Mouse (Mus musculus): ENCODE results near the gene Atp5h. TPM values are rescaled to one million over a fixed set of nuclear protein-coding genes. Genes with fewer than 3 reads are reported as not detected.
"Not testable (repeated sequence)": the region's sequence is repeated elsewhere in the genome, so short reads cannot be mapped to it uniquely, and the experiment has no call there.

The Atp5h gene
- polyA plus RNA-seq, 1 experiment from 2014 or later: 961 TPM

DNA sequence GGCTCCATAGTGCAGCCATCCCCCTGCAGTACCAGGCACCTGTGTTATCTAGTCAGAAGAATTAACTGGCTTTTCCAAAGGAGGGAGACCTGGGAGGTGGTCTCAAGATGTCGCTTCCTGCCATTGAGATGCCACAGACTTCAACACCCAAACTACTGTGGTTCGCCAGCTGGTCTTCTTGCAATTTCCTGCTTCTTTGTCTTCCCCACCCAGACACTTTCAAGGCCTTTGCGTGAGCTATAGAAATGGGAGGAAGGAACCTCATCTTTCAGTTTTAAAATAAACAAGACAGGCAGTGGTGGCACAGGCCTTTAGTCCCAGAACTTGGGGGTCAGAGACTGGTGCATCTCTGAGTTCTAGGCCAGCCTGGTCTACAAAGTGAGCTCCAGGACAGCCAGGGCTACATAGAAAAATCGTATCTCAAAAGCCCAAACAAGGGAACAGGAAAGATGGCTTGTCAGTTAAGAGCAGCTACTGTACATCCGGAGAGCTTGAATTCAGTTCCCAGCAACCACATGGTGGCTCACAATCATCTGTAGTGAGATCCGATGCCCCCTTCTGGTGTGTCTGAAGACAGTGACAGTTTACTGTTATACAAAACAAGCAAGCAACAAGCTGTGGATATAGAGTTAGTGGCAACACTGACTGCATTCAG lies 11.4 kb downstream of the Atp5h start:
- H3K4me1 ChIP-seq (replicated peaks): peaks cover 76% of the 10 kb centered on the region
- no peak for DNase-seq (ENCODE audit: low spot score)

GRCm38 (mm10) chr11:115406858-115407401 lies 12.8 kb downstream of the Atp5h start:
- no peak for DNase-seq (ENCODE audit: low spot score)
- no peak overlapping the region for H3K4me3 ChIP-seq
- H3K36me3 ChIP-seq: peaks cover 62% of the 10 kb centered on the region
- H3K9me3 ChIP-seq: no peaks in the 10 kb centered on the region
- 95% methylated on average over 17 of the region's 17 CpGs for WGBS
- peaks cover 71% of the 10 kb centered on the region for H3K4me1 ChIP-seq (replicated peaks)
- H3K27me3 ChIP-seq (ENCODE audit: insufficient read depth, poor library complexity, severe bottlenecking): no peaks in the 10 kb centered on the region
- no peak overlapping the region for H3K27ac ChIP-seq

More for the DNA sequence above, 11.4 kb downstream of the Atp5h start:
- peak overlapping the region; percentile 94 for H3K27ac ChIP-seq
- H3K36me3 ChIP-seq: peaks cover 62% of the 10 kb centered on the region
- WGBS: 84% methylated on average over 6 of the region's 6 CpGs
- no peaks in the 10 kb centered on the region for H3K9me3 ChIP-seq
- no peaks in the 10 kb centered on the region for H3K27me3 ChIP-seq (ENCODE audit: insufficient read depth, poor library complexity, severe bottlenecking)
- peak overlapping the region; percentile 25; the same call in 1 of the 2 replicates for H3K4me3 ChIP-seq

GRCm38 (mm10) chr11:115405723-115406122 lies 14.0 kb downstream of the Atp5h start:
- Histone ChIP-seq H3K4me1 (replicated peaks) (peaks cover 65% of the 10 kb centered on the region), H3K27me3 (ENCODE audit: insufficient read depth, poor library complexity, severe bottlenecking) (no peaks in the 10 kb centered on the region), H3K9me3 (no peaks in the 10 kb centered on the region), H3K36me3 (peaks cover 53% of the 10 kb centered on the region), H3K4me3 (peak overlapping the region; percentile 23; the same call in 1 of the 2 replicates), H3K27ac (no peak overlapping the region)
- WGBS: 98% methylated on average over 6 of the region's 6 CpGs
- no peak for DNase-seq (ENCODE audit: low spot score)

DNA sequence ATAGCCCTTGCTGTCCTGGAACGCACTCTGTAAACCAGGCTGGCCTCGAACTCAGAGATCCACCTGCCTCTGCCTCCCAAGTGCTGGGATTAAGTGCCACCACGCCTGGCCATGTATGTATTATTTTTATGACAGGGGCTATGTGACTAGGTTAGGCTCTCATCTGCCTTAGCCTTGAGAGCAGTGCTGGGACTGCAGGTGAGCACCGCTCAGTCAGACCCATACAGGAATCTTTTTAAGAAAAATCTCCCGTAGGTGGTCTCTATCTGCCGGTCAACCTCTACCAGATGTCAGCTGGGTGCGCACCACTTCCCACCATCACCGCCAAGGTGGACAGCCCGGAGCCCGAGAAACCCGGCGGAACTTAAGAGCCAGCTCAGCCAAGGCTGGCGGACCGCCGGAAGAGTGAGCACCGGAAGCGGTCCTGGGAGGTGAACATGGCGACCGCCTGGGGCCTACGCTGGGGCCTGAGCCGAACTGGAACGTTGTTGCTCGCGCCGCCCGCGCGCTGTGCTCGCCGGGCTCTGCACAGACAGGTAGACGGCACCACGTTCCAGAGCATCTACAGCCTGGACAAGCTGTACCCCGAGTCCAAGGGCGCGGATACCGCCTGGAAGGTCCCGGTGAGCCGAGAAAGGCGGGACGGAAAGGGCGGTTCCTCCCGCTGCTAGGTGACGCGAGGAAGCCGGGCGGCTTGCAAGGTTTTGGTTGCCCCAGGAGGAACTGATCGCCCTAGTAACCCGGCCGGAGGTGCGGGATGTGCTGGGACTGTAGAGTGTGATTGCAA lies 16.2 kb downstream of the Atp5h start, which contains the start of gene Mrpl58:
Gene Mrpl58 (plus strand): TSS at position 415 of the 787 bp plus-strand sequence.
- no peaks in the 10 kb centered on the region for H3K9me3 ChIP-seq
- peak within 1 kb of the TSS; percentile 93 for H3K4me3 ChIP-seq
- peaks cover 44% of the 10 kb centered on the region for H3K4me1 ChIP-seq (replicated peaks)
- H3K27me3 ChIP-seq (ENCODE audit: insufficient read depth, poor library complexity, severe bottlenecking): no peaks in the 10 kb centered on the region
- peak; percentile 89 for DNase-seq (ENCODE audit: low spot score)
- H3K36me3 ChIP-seq: peaks cover 32% of the 10 kb centered on the region
- H3K27ac ChIP-seq: peak within 1 kb of the TSS; percentile 98
- WGBS: 3% methylated on average over 50 of the region's 50 CpGs

DNA sequence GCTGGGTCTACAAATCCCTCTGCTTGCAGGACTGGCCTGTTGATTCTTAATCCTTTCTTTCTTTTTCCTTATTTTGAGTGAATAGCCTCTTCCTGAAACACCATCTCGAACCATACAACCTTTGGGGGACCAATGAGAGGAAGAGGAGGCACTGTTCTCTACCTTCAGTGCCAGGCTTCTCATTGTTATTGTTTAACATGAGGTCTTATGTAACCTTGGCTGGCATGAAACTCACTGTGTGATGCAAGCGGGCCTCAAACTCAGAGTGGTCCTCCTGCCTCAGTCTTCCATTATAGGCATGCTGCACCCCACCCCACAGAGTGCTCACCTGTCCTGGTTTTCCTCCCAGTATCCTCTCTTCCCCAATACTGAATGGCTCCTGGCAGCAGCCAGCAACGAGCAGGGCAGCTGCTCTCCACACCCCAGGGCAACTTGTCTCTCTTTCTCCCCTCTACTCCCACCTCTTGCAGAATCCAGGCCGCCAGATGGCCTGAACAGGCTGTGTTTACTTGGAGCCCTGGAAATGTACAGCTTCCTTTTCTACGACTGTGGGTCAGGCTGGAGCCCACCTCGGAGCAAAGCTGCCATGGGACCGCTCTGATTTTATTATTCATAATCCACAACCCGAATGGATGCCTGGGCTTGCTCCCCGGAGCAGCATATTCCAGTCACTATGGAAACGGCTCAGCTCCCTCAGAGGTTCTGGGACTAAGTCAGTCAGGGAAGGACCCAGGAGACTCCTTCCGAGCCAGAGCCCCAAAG lies 19.0 kb downstream of the Atp5h start:
- H3K36me3 ChIP-seq: peaks cover 15% of the 10 kb centered on the region
- H3K27ac ChIP-seq: no peak overlapping the region
- peaks cover 32% of the 10 kb centered on the region for H3K4me1 ChIP-seq (replicated peaks)
- WGBS: 52% methylated on average over 11 of the region's 11 CpGs
- H3K4me3 ChIP-seq: 0 out of 2 replicates have a peak overlapping the region, but pooled peaks have one; percentile 1
- H3K9me3 ChIP-seq: no peaks in the 10 kb centered on the region
- DNase-seq (ENCODE audit: low spot score): no peak
- no peaks in the 10 kb centered on the region for H3K27me3 ChIP-seq (ENCODE audit: insufficient read depth, poor library complexity, severe bottlenecking)

DNA sequence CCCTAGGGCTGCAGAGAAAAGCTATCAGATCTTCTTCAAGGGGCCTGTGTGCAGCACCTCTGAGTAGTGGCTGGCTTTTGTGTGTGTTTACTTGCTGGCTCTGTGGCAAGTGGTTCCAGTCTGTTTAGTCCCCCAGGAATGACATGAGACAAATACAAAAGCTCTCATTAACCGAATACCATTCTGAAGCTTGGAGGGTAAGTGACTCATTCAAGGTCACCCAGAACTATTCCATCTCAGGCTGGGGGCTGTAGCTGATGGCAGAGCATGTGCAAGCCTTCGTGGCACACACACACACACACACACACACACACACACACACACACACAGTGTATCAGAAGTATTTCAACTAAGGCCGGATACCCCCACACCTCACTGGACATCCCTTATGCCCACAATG lies 19.6 kb downstream of the Atp5h start:
- DNase-seq (ENCODE audit: low spot score): no peak
- Histone ChIP-seq H3K4me3 (no peak overlapping the region), H3K27me3 (ENCODE audit: insufficient read depth, poor library complexity, severe bottlenecking) (no peaks in the 10 kb centered on the region), H3K9me3 (no peaks in the 10 kb centered on the region), H3K4me1 (replicated peaks) (peaks cover 25% of the 10 kb centered on the region), H3K27ac (no peak overlapping the region), H3K36me3 (peaks cover 17% of the 10 kb centered on the region)
- 76% methylated on average over 3 of the region's 3 CpGs for WGBS

DNA sequence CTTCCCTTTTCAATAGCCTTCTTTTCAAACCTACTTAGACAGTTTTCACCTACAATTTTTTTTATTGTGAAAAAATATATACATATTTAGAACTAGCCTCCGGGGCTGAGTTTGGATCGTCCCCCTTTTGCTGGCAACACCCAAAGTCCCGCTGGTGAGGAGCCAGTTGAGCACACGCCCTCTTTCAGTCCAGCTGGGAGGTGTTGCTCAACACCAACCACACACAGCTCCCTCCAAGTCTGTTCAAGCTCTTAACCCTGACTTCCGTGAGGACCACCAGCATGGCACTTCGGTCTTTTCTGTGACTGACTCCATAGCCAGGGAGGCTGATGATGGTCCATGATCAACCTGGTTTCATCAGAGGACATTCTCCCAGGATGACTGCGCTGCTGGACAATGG lies 21.7 kb downstream of the Atp5h start:
- peaks cover 6% of the 10 kb centered on the region; the same call in 1 of the 2 replicates for H3K27me3 ChIP-seq (ENCODE audit: insufficient read depth, poor library complexity, severe bottlenecking)
- H3K4me1 ChIP-seq (replicated peaks): peaks cover 8% of the 10 kb centered on the region
- H3K4me3 ChIP-seq: no peak overlapping the region
- 84% methylated on average over 7 of the region's 7 CpGs for WGBS
- H3K27ac ChIP-seq: no peak overlapping the region
- H3K9me3 ChIP-seq: no peaks in the 10 kb centered on the region
- H3K36me3 ChIP-seq: peaks cover 37% of the 10 kb centered on the region
- DNase-seq (ENCODE audit: low spot score): no peak

DNA sequence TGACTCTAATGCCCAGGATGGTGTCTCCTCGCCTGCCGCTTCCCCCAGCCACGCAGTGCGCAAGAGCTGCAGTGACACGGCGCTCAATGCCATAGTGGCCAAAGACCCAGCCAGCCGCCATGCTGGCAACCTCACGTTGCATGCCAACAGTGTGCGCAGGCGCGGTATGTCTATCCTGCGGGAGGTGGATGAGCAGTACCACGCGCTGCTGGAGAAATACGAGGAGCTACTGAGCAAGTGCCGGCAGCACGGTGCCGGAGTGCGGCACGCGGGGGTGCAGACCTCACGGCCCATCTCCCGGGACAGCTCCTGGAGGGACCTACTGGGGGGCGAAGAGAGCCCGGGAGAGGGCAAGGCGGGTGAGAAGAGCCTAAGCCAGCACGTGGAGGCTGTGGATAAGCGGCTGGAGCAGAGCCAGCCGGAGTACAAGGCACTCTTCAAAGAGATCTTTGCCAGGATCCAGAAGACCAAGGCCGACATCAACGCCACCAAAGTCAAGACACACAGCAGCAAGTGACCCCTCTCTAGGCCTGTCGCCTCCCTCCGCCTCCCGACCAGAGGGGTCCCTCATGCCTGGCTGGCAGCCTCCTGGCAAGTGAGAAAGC lies 25.9 kb downstream of the Atp5h start:
- DNase-seq (ENCODE audit: low spot score): no peak
- Histone ChIP-seq H3K36me3 (peaks cover 75% of the 10 kb centered on the region), H3K9me3 (no peaks in the 10 kb centered on the region), H3K4me1 (replicated peaks) (no peaks in the 10 kb centered on the region; the same call in 1 of the 2 replicates), H3K27me3 (ENCODE audit: insufficient read depth, poor library complexity, severe bottlenecking) (peaks cover 14% of the 10 kb centered on the region), H3K27ac (no peak overlapping the region), H3K4me3 (peak overlapping the region; percentile 22; the same call in 1 of the 2 replicates)
- 66% methylated on average over 34 of the region's 34 CpGs for WGBS

- H3K4me3 ChIP-seq: no peak overlapping the region
- H3K27ac ChIP-seq: no peak overlapping the region
- DNase-seq (ENCODE audit: low spot score): no peak
- peaks cover 78% of the 10 kb centered on the region for H3K36me3 ChIP-seq
- H3K27me3 ChIP-seq (ENCODE audit: insufficient read depth, poor library complexity, severe bottlenecking): peaks cover 14% of the 10 kb centered on the region
- no peaks in the 10 kb centered on the region; the same call in 1 of the 2 replicates for H3K4me1 ChIP-seq (replicated peaks)
- H3K9me3 ChIP-seq: no peaks in the 10 kb centered on the region
- WGBS: 92% methylated on average over 7 of the region's 7 CpGs
Measured at GRCm38 (mm10) chr11:115391358-115391757, 28.4 kb downstream of the Atp5h start.

- WGBS: 88% methylated on average over 3 of the region's 3 CpGs
- H3K4me1 ChIP-seq (replicated peaks): peaks cover 43% of the 10 kb centered on the region
Measured at GRCm38 (mm10) chr11:115386859-115387258, 32.9 kb downstream of the Atp5h start.

GRCm38 (mm10) chr11:115384587-115384986 lies 35.2 kb downstream of the Atp5h start:
- Histone ChIP-seq H3K36me3 (peaks cover 12% of the 10 kb centered on the region; the same call in 1 of the 2 replicates), H3K27ac (peak overlapping the region; percentile 50), H3K27me3 (ENCODE audit: insufficient read depth, poor library complexity, severe bottlenecking) (0 out of 2 replicates have a peak, but pooled peaks cover 13% of the 10 kb centered on the region), H3K4me3 (0 out of 2 replicates have a peak overlapping the region, but pooled peaks have one; percentile 87), H3K9me3 (no peaks in the 10 kb centered on the region), H3K4me1 (replicated peaks) (peaks cover 49% of the 10 kb centered on the region)
- DNase-seq (ENCODE audit: low spot score): no peak
- 74% methylated on average over 5 of the region's 5 CpGs for WGBS

More at GRCm38 (mm10) chr11:115386859-115387258, 32.9 kb downstream of the Atp5h start:
- H3K9me3 ChIP-seq; DNase-seq (ENCODE audit: low spot score); H3K4me3 ChIP-seq; H3K27ac ChIP-seq: not testable (repeated sequence)
- Histone ChIP-seq H3K36me3 (peaks cover 33% of the 10 kb centered on the region), H3K27me3 (ENCODE audit: insufficient read depth, poor library complexity, severe bottlenecking) (0 out of 2 replicates have a peak, but pooled peaks cover 13% of the 10 kb centered on the region)
